Mouse (Mus musculus) lung, embryonic 14.5 days (tissue): Measurements from ENCODE around the gene Dscaml1. TPM values are rescaled to one million over a fixed set of nuclear protein-coding genes. Genes with fewer than 3 reads are reported as not detected.
A peak's percentile ranks its signal among the peaks of the same experiment; 100 is the strongest.

ENCODE experiments used
- ATAC-seq: fragments of 200-750 bp; cut with Nextera tagmentation; 2 replicates; pipeline ENCODE4 v1.8.0; 2017; ENCODE audit warnings: mild to moderate bottlenecking, moderate TSS enrichment, moderate library complexity; ENCODE audit not compliant: insufficient read depth
- DNase-seq: peaks from one replicate; pipeline ENCODE4 v3.0.0-alpha.2; 2015
- H3K27ac ChIP-seq: fragments of 300-500 bp; sonication (generic); 2 replicates; pipeline ENCODE4 v1.5.1; 2014; ENCODE audit warnings: low read depth, mild to moderate bottlenecking, moderate library complexity
- H3K27me3 ChIP-seq: fragments of 300-500 bp; sonication (generic); 2 replicates; pipeline ENCODE4 v1.6.1; 2014; ENCODE audit warnings: low read length, control low read depth; ENCODE audit not compliant: insufficient read depth
- H3K36me3 ChIP-seq: fragments of 300-500 bp; sonication (generic); 2 replicates; pipeline ENCODE4 v1.6.1; 2014; ENCODE audit warnings: control low read depth; ENCODE audit not compliant: insufficient read depth
- H3K4me1 ChIP-seq: fragments of 300-500 bp; sonication (generic); 2 replicates; pipeline ENCODE4 v1.6.1; 2014; ENCODE audit warnings: antibody characterized with exemption, control low read depth; ENCODE audit not compliant: insufficient read depth
- H3K4me2 ChIP-seq: fragments of 300-500 bp; sonication (generic); 2 replicates; pipeline ENCODE4 v1.6.1; 2014; ENCODE audit warnings: mild to moderate bottlenecking
- H3K4me3 ChIP-seq: fragments of 300-500 bp; sonication (generic); 2 replicates; pipeline ENCODE4 v1.5.1; 2014; ENCODE audit warnings: low read depth, low read length
- H3K9ac ChIP-seq: fragments of 300-500 bp; sonication (generic); 2 replicates; pipeline ENCODE4 v1.6.1; 2014
- H3K9me3 ChIP-seq: fragments of 300-500 bp; sonication (generic); 2 replicates; pipeline ENCODE4 v1.6.1; 2016; ENCODE audit warnings: low read depth, low read length, control low read depth
- CTCF ChIP-seq: IDR thresholded peaks from 2 replicates; pipeline ENCODE4 v1.5.1; 2016; ENCODE audit warnings: antibody characterized with exemption, low read depth
- WGBS: fragments of 180-500 bp; shearing (Covaris S2); extraction: QIAGEN DNeasy Blood & Tissue Kit; methylation state at CpG from one replicate; pipeline ENCODE4 v1.1.7; 2014; 5-methylcytosine and 5-hydroxymethylcytosine counted together
- polyA plus RNA-seq: library from polyadenylated mRNA; unstranded; fragments of >200 nt; fragmentation: Nextera tagmentation; extraction: Ambion mirVana; gene quantifications from 2 replicates; pipeline ENCODE4 v1.2.1, GENCODE M21; 2014

The Dscaml1 gene
- polyA plus RNA-seq, 1 experiment from 2014 or later, result 0.05 TPM

GRCm38 (mm10) chr9:45704441-45704840, 278.0 kb downstream of the Dscaml1 start:
- no peak overlapping the region for H3K4me3 ChIP-seq
- H3K9ac ChIP-seq, result no peak overlapping the region
- H3K36me3 ChIP-seq, result no peaks in the 10 kb centered on the region
- H3K9me3 ChIP-seq, result no peaks in the 10 kb centered on the region
- H3K27me3 ChIP-seq, result no peaks in the 10 kb centered on the region
- 76% methylated on average over 3 of the region's 3 CpGs for WGBS
- ATAC-seq (no peak), DNase-seq (no peak)
- TF ChIP-seq CTCF, result no peak
- H3K4me1 ChIP-seq, result no peaks in the 10 kb centered on the region
- no peak overlapping the region for H3K4me2 ChIP-seq
- no peak overlapping the region for H3K27ac ChIP-seq

DNA sequence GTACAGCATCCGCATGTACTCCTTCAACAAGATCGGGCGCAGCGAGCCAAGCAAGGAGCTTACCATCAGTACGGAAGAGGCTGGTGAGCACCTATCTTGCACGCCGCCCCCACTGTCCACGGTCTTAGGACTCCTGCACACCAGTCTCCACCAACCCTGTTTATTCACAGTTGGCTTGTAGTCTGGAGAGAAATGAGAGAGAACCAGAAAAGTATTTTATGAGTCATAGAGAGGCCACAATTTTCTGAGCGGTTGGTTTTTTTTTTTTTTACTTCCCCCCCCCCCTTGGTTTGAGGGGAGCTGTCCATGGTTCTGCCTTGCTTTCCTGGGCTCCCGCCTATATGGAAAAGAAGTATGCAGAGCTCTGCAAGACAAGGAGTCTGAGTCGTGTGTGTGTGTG, 283.9 kb downstream of the Dscaml1 start:
- H3K4me2 ChIP-seq, result no peak overlapping the region
- H3K4me1 ChIP-seq, result no peaks in the 10 kb centered on the region
- no peak overlapping the region for H3K9ac ChIP-seq
- no peak overlapping the region for H3K27ac ChIP-seq
- H3K4me3 ChIP-seq, result no peak overlapping the region
- no peaks in the 10 kb centered on the region for H3K9me3 ChIP-seq
- no peak for TF ChIP-seq CTCF
- no peak for ATAC-seq
- WGBS, result 60% methylated on average over 11 of the region's 11 CpGs
- H3K27me3 ChIP-seq, result no peaks in the 10 kb centered on the region
- H3K36me3 ChIP-seq, result no peaks in the 10 kb centered on the region
- peak; percentile 59 for DNase-seq

- no peak for TF ChIP-seq CTCF
- Histone ChIP-seq H3K9me3 (no peaks in the 10 kb centered on the region), H3K27me3 (no peaks in the 10 kb centered on the region), H3K36me3 (no peaks in the 10 kb centered on the region), H3K4me3 (no peak overlapping the region), H3K4me1 (no peaks in the 10 kb centered on the region), H3K27ac (no peak overlapping the region), H3K4me2 (no peak overlapping the region), H3K9ac (no peak overlapping the region)
- ATAC-seq, result no peak
- WGBS, result 49% methylated on average over 3 of the region's 3 CpGs
- DNase-seq, result no peak
Measured at GRCm38 (mm10) chr9:45715387-45715786, 289.0 kb downstream of the Dscaml1 start.

DNA sequence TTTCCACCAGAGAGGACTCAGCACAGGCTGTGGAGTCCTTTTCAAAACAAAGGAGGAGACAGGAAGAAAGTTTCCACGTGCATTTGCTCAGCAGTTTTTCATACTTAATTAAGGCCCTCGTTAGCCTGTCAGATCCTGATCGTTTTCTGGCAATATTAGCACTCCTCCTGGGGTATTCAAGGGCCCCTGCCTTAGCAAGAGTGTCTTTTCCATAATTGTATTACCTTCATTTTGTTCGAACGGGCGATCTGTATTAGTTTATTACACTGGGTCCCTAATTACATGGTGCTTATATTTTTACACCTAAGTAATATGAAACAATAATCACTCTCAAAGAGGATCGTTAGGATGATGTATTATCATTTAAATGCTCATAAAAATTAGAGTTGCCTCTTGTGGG, 293.6 kb downstream of the Dscaml1 start:
- Histone ChIP-seq H3K27me3 (no peaks in the 10 kb centered on the region), H3K9me3 (no peaks in the 10 kb centered on the region), H3K9ac (no peak overlapping the region), H3K4me1 (no peaks in the 10 kb centered on the region), H3K27ac (no peak overlapping the region), H3K4me2 (no peak overlapping the region), H3K4me3 (no peak overlapping the region), H3K36me3 (no peaks in the 10 kb centered on the region)
- DNase-seq (no peak), ATAC-seq (no peak)
- TF ChIP-seq CTCF, result no peak
- WGBS, result 67% methylated on average over 7 of the region's 7 CpGs

GRCm38 (mm10) chr9:45731851-45732250, 305.4 kb downstream of the Dscaml1 start:
- no peaks in the 10 kb centered on the region for H3K27me3 ChIP-seq
- DNase-seq, result no peak
- 83% methylated on average over 5 of the region's 5 CpGs for WGBS

DNA sequence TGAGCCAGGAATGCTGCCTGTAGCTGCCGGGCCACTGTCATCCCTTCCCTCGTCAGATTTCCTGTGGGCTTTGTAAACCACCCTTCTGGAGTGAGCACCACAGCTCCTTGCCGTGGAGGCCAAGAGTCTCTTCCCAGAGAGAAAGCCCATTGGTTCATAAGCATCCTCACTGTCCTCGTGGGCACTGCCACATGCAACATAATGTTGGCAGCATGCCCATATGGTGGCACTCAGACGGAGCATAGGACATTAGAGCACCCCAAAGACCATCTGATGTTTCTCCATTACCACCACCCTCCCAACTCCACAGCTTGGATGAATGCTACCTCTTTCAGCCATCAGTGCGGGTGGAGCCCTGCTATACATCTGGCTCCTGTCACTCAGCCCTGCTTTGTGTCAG, 306.8 kb downstream of the Dscaml1 start:
- H3K9ac ChIP-seq, result no peak overlapping the region
- no peaks in the 10 kb centered on the region for H3K27me3 ChIP-seq
- ATAC-seq (no peak), DNase-seq (no peak)
- H3K27ac ChIP-seq, result no peak overlapping the region
- 58% methylated on average over 6 of the region's 6 CpGs for WGBS
- no peaks in the 10 kb centered on the region for H3K36me3 ChIP-seq
- no peak overlapping the region for H3K4me3 ChIP-seq
- no peaks in the 10 kb centered on the region for H3K9me3 ChIP-seq
- no peak for TF ChIP-seq CTCF
- no peaks in the 10 kb centered on the region for H3K4me1 ChIP-seq
- H3K4me2 ChIP-seq, result no peak overlapping the region

More at GRCm38 (mm10) chr9:45731851-45732250, 305.4 kb downstream of the Dscaml1 start:
- no peak overlapping the region for H3K27ac ChIP-seq
- no peak for ATAC-seq
- TF ChIP-seq CTCF, result no peak
- H3K4me1 ChIP-seq, result no peaks in the 10 kb centered on the region
- H3K9me3 ChIP-seq, result no peaks in the 10 kb centered on the region
- H3K9ac ChIP-seq, result no peak overlapping the region
- H3K4me2 ChIP-seq, result no peak overlapping the region
- H3K36me3 ChIP-seq, result no peaks in the 10 kb centered on the region
- H3K4me3 ChIP-seq, result no peak overlapping the region

DNA sequence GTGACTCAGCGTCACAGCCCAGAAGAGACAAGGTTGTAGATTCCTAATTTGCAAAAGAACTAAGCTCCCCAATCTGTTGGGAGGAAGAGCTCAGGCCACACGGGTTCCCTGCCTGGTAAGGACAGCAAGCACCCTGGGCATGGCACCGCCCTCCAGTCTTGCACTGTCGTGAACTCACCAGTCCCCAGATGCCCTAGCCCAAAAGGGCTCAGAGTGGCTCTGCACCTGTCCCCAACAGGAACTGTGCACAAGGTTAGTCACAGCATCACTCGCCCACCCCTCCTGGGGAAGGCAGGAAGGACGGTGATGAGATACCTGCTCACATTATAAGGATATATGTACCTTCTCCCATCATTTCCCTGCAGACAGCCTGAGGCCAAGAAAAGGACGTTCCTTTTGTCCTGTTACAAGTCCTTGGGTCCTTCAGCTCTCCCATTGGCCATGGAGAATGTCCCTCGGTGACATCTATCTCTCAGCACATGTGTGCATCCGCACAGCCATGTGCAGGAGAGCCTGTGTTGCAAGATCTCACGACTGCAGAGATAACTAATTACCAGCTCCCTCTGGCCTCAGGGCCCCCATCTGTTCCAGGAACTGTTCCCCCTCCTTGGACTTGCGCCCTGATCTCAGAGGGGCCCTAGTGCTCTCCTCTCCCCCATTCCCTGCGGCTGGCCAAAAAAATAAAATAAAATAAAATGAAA, 312.7 kb downstream of the Dscaml1 start:
- no peak for TF ChIP-seq CTCF

More for the DNA sequence above, 312.7 kb downstream of the Dscaml1 start:
- Histone ChIP-seq H3K4me2 (no peak overlapping the region), H3K4me1 (no peaks in the 10 kb centered on the region), H3K27ac (no peak overlapping the region), H3K27me3 (no peaks in the 10 kb centered on the region), H3K9me3 (no peaks in the 10 kb centered on the region), H3K9ac (no peak overlapping the region), H3K36me3 (no peaks in the 10 kb centered on the region), H3K4me3 (no peak overlapping the region)
- 57% methylated on average over 12 of the region's 12 CpGs for WGBS
- no peak for DNase-seq
- ATAC-seq, result no peak
